Mouse (Mus musculus) hindbrain, embryonic 16.5 days (tissue): ENCODE results near the gene Kazn. TPM values are rescaled to one million over a fixed set of nuclear protein-coding genes. Genes with fewer than 3 reads are reported as not detected.

ENCODE experiments used
- ATAC-seq: fragments of 200-750 bp; cut with Nextera tagmentation; 2 replicates; pipeline ENCODE4 v1.8.0; 2017; ENCODE audit warnings: moderate TSS enrichment, moderate library complexity
- H3K27ac ChIP-seq: fragments of 300-500 bp; sonication (generic); 2 replicates; pipeline ENCODE4 v1.5.1; 2014; ENCODE audit warnings: low read depth, mild to moderate bottlenecking, control low read depth, low read length, moderate library complexity
- H3K27me3 ChIP-seq: fragments of 300-500 bp; sonication (generic); replicated peaks from 2 replicates; pipeline ENCODE4 v1.6.1; 2014; ENCODE audit warnings: low read length; ENCODE audit not compliant: control insufficient read depth, insufficient read depth
- H3K36me3 ChIP-seq: fragments of 300-500 bp; sonication (generic); 2 replicates; pipeline ENCODE4 v1.6.1; 2014; ENCODE audit warnings: mild to moderate bottlenecking, low read length, moderate library complexity, mixed read lengths; ENCODE audit not compliant: control insufficient read depth, insufficient read depth
- H3K4me1 ChIP-seq: fragments of 300-500 bp; sonication (generic); 2 replicates; pipeline ENCODE4 v1.6.1; 2014; ENCODE audit warnings: low read depth, low read length; ENCODE audit not compliant: control insufficient read depth, insufficient read depth
- H3K4me2 ChIP-seq: fragments of 300-500 bp; sonication (generic); 2 replicates; pipeline ENCODE4 v1.6.1; 2014; ENCODE audit warnings: mild to moderate bottlenecking, low read length, control low read depth, moderate library complexity
- H3K4me3 ChIP-seq: fragments of 300-500 bp; sonication (generic); 2 replicates; pipeline ENCODE4 v1.5.1; 2014; ENCODE audit warnings: mild to moderate bottlenecking, low read length, control low read depth, moderate library complexity
- H3K9ac ChIP-seq: fragments of 300-500 bp; sonication (generic); 2 replicates; pipeline ENCODE4 v1.6.1; 2014; ENCODE audit warnings: low read depth, mild to moderate bottlenecking, control low read depth, low read length, moderate library complexity
- H3K9me3 ChIP-seq: fragments of 300-500 bp; sonication (generic); 2 replicates; pipeline ENCODE4 v1.6.1; 2014; ENCODE audit warnings: mild to moderate bottlenecking, low read length, moderate library complexity; ENCODE audit not compliant: control insufficient read depth
- WGBS: fragments of 180-500 bp; shearing (Covaris S2); extraction: QIAGEN DNeasy Blood & Tissue Kit; methylation state at CpG from one replicate; pipeline ENCODE4 v1.1.7; 2014; 5-methylcytosine and 5-hydroxymethylcytosine counted together
- polyA plus RNA-seq: library from polyadenylated mRNA; unstranded; fragments of >200 nt; fragmentation: Nextera tagmentation; extraction: Ambion mirVana; gene quantifications from 2 replicates; pipeline ENCODE4 v1.2.1, GENCODE M21; 2015

The Kazn gene
- polyA plus RNA-seq, 1 experiment from 2014 or later, result 26.4 TPM

GRCm38 (mm10) chr4:142153526-142153925 is 85.7 kb downstream of the Kazn start:
- Histone ChIP-seq H3K9ac (no peak overlapping the region), H3K9me3 (peaks cover 3% of the 10 kb centered on the region; the same call in 1 of the 2 replicates), H3K27ac (no peak overlapping the region), H3K4me2 (no peak overlapping the region), H3K27me3 (no peaks in the 10 kb centered on the region), H3K4me1 (no peaks in the 10 kb centered on the region), H3K36me3 (peaks cover 7% of the 10 kb centered on the region), H3K4me3 (no peak overlapping the region)
- peak; percentile 86 for ATAC-seq
- 0% methylated on average over 2 of the region's 2 CpGs for WGBS

DNA sequence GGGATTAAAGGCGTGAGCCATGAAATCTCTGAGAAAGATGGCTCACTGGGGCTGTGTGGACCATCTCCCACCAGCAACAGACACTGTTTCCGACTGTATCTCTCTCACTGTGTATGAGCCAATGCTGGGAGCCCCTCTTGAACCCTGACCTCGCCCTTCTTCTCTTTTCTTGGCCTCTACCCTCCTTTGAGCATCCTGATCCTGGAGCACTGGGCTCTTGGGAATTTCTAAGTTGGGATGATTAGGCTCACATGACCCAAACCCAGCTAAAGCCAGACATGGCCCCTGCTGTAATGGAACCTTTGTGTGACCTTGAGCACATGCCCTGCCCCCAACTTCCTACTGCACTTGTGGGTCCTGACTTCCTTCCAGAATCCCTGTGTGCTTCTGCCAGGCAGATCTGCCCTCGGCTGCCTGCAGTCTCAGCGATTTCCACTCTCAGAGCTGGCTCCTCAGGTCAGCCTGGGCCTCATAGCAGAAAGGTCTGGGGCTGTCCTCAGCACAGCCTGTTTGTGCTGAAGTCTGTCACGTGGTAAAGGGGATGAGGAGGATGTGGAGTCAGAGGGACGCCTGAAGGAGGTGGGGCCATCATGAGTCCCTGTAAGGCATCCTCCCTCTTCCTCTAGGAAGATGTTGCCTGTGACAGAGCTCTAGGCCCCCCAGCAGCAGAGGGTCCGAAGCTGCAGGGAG is 86.3 kb downstream of the Kazn start:
- H3K27me3 ChIP-seq, result no peaks in the 10 kb centered on the region
- no peak overlapping the region for H3K9ac ChIP-seq
- H3K36me3 ChIP-seq, result peaks cover 12% of the 10 kb centered on the region
- no peak overlapping the region for H3K4me3 ChIP-seq
- H3K9me3 ChIP-seq, result peaks cover 3% of the 10 kb centered on the region; the same call in 1 of the 2 replicates
- peak; percentile 25; the same call in 1 of the 2 replicates for ATAC-seq
- H3K4me2 ChIP-seq, result no peak overlapping the region
- no peak overlapping the region for H3K27ac ChIP-seq
- 70% methylated on average over 8 of the region's 8 CpGs for WGBS
- H3K4me1 ChIP-seq, result no peaks in the 10 kb centered on the region

DNA sequence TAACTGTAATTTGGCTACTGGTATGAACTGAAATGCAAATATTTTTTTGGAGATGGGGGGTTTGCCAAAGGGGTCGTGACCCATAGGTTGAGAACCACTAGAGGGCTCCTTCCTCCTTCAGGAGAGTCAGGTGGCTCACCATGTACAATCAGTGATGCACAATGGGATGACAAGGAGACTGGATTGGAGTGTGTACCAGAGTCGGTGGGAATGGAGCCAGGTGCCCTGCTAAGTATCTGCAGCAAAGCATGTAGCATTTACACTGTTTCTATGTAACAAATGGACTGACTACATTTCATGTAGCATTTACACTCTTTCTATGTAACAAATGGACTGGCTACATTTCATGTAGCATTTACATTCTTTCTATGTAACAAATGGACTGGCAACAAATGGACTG is 89.1 kb downstream of the Kazn start:
- no peak overlapping the region for H3K9ac ChIP-seq
- no peak overlapping the region for H3K4me3 ChIP-seq
- no peaks in the 10 kb centered on the region for H3K4me1 ChIP-seq
- no peak for ATAC-seq
- H3K4me2 ChIP-seq, result no peak overlapping the region
- H3K27me3 ChIP-seq, result no peaks in the 10 kb centered on the region
- H3K9me3 ChIP-seq, result no peaks in the 10 kb centered on the region
- 80% methylated on average over 2 of the region's 2 CpGs for WGBS
- H3K27ac ChIP-seq, result no peak overlapping the region
- peaks cover 22% of the 10 kb centered on the region for H3K36me3 ChIP-seq

DNA sequence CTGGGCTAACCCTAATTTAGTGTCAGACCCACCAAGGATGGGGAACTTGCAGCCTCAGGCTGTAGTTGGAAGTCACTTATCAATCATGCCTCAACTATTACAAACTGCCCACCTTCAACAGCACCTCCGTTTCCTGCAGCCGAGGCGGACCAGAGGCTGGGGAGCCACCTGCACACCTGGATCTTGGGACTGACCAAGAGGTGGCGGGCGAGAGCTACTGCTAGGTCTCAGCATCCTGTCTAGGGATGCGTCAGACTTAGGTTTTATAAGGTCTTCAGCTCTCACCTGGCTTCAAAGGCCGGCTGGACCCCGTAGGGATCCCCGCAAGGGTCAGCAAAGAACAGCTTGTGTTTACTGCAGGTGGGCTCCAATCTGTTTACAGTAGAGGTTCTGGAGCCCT is 90.0 kb downstream of the Kazn start:
- Histone ChIP-seq H3K4me2 (no peak overlapping the region), H3K27me3 (no peaks in the 10 kb centered on the region), H3K36me3 (peaks cover 26% of the 10 kb centered on the region), H3K4me3 (no peak overlapping the region), H3K9ac (no peak overlapping the region), H3K9me3 (no peaks in the 10 kb centered on the region), H3K4me1 (no peaks in the 10 kb centered on the region), H3K27ac (no peak overlapping the region)
- 73% methylated on average over 9 of the region's 9 CpGs for WGBS
- ATAC-seq, result no peak

DNA sequence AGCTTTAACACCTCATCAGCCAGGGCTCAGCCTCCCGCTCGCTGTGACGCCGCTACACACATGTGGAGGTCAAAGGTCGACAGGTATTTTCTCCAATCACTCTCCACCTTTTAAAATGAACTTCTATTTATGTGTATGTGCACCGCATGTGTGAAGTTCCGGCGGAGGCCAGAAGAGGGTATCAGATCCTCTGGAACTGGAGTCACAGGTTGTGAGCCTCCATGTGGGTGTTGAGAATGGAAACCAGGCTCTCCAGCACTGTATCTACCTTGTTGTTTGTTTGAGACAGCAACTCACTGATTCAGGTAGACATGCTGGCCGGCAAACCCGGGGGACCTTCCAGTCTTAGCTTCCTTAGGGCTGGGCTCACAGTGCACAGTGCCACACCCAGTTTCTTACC is 91.5 kb downstream of the Kazn start:
- Histone ChIP-seq H3K4me2 (no peak overlapping the region), H3K9me3 (no peaks in the 10 kb centered on the region), H3K27ac (no peak overlapping the region), H3K27me3 (no peaks in the 10 kb centered on the region), H3K36me3 (peaks cover 26% of the 10 kb centered on the region), H3K4me1 (no peaks in the 10 kb centered on the region), H3K4me3 (no peak overlapping the region), H3K9ac (no peak overlapping the region)
- 96% methylated on average over 10 of the region's 10 CpGs for WGBS
- ATAC-seq, result no peak

DNA sequence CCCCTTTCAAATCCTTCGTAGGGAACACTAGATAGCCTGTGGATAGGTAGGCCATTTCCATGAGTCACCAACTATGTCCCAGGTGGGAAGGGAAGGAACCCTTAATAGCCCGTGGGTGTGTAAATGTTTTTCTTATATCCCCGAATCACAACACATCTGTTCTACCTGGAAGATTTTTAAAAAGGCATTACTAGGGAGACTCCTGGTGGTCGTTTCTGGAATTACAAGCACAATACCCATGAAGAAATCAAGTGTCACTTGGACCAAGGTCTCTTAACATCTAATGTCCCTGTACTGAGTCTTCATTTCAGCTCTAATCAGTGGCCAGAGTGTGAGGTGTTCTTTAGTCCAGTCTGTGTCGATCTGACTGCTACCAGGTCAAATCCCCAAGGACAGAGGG is 95.1 kb downstream of the Kazn start:
- no peaks in the 10 kb centered on the region for H3K27me3 ChIP-seq
- no peak overlapping the region for H3K4me2 ChIP-seq
- H3K4me3 ChIP-seq, result no peak overlapping the region
- no peak for ATAC-seq
- H3K9ac ChIP-seq, result no peak overlapping the region
- 46% methylated on average over 5 of the region's 5 CpGs for WGBS
- no peak overlapping the region for H3K27ac ChIP-seq
- H3K36me3 ChIP-seq, result peaks cover 26% of the 10 kb centered on the region
- no peaks in the 10 kb centered on the region for H3K9me3 ChIP-seq
- no peaks in the 10 kb centered on the region for H3K4me1 ChIP-seq

DNA sequence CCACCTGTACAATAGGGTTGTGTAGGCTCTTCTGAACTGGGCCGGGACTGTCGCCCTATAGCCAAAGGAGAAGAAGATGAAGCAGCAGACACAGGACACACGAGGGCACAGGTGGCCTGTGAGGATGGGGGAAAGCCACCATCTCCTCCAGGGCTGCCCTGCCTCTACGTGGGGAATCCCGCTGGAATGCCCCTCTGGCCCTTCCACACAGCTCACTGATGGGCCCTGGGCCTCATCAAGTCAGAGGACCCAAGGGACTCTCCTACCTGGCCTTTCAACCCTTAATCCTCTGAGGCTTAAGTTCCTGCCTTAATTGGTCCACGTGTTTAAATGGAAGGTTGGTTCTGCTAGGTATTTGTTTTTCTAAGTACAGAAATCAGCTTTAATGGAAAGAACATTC is 95.9 kb downstream of the Kazn start:
- H3K27me3 ChIP-seq, result no peaks in the 10 kb centered on the region
- H3K27ac ChIP-seq, result no peak overlapping the region
- no peak overlapping the region for H3K9ac ChIP-seq
- no peaks in the 10 kb centered on the region; the same call in 1 of the 2 replicates for H3K4me1 ChIP-seq
- no peak overlapping the region for H3K4me3 ChIP-seq
- H3K36me3 ChIP-seq, result peaks cover 20% of the 10 kb centered on the region
- no peak for ATAC-seq
- H3K4me2 ChIP-seq, result no peak overlapping the region
- 85% methylated on average over 6 of the region's 6 CpGs for WGBS
- H3K9me3 ChIP-seq, result no peaks in the 10 kb centered on the region

DNA sequence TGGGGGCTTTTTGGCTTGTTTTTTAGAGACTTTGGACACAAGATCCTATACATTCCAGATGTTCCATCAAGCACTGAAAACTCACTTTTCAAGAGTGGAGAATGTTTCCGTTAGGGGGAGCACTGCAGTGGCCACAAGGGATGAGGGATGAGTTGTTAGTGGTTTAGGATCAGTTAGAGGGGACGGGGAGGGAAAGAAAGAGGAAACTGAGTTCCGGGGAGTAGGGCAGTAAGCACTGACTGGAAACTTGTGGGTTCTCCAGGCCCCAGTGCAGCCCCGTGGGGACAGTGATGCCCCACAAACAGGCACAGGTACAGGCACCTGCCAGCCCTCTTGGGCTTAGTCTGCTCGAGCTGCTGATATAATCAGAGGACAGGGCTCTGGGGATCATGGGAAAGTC is 99.5 kb downstream of the Kazn start:
- H3K9me3 ChIP-seq, result no peaks in the 10 kb centered on the region
- H3K9ac ChIP-seq, result no peak overlapping the region
- WGBS, result 80% methylated on average over 5 of the region's 5 CpGs
- H3K27ac ChIP-seq, result no peak overlapping the region
- ATAC-seq, result no peak
- no peaks in the 10 kb centered on the region for H3K27me3 ChIP-seq
- no peaks in the 10 kb centered on the region; the same call in 1 of the 2 replicates for H3K4me1 ChIP-seq
- H3K36me3 ChIP-seq, result peaks cover 3% of the 10 kb centered on the region; the same call in 1 of the 2 replicates
- no peak overlapping the region for H3K4me2 ChIP-seq
- H3K4me3 ChIP-seq, result no peak overlapping the region

DNA sequence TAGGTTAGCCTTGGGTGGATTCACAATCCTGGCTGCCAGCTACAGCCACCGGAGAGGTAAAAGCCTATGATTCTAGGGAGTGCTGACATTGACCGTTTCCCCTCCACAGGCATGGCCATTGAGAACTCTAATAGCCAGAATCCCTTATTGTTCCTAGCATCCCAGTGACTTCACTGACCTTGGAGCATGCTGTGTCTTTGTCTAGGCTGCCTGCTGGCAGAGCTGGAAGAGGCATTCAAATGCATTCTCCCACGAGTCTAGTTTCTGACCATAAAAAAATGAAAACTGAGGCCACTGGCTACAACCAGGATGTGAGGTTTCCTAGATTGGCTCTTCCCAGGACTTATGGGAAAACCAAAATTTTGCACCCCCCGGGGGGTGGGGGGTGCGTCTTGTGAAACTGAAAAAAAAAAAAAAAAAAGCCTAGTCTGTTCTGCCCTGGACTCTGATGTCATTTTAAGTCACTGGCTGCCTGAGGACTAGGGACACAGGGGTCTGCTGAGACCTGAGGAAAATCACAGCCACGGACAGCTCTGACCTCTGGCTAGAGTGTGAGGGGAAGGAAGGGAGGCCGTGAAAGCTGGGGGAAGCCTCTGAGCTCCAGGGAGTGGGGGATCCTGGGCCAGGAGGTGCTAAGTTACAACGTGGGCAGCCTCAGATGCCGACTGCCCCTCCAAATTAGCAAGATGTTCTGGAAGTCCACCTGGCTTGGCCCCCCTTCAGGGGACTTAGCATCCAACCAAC is 100.7 kb downstream of the Kazn start:
- no peak; the same call in 1 of the 2 replicates for ATAC-seq
- 6% methylated on average over 9 of the region's 9 CpGs for WGBS

More for the DNA sequence above, 100.7 kb downstream of the Kazn start:
- no peaks in the 10 kb centered on the region; the same call in 1 of the 2 replicates for H3K4me1 ChIP-seq
- H3K36me3 ChIP-seq, result no peaks in the 10 kb centered on the region
- H3K4me2 ChIP-seq, result no peak overlapping the region
- H3K4me3 ChIP-seq, result no peak overlapping the region
- H3K9me3 ChIP-seq, result no peaks in the 10 kb centered on the region
- H3K27me3 ChIP-seq, result no peaks in the 10 kb centered on the region
- peak overlapping the region; percentile 5; the same call in 1 of the 2 replicates for H3K9ac ChIP-seq
- peak overlapping the region; percentile 36; the same call in 1 of the 2 replicates for H3K27ac ChIP-seq
